Mouse (Mus musculus): ENCODE results near the gene Klkb1. TPM values are rescaled to one million over a fixed set of nuclear protein-coding genes. Genes with fewer than 3 reads are reported as not detected.
"Not testable (repeated sequence)": the region's sequence is repeated elsewhere in the genome, so short reads cannot be mapped to it uniquely, and the experiment has no call there.

Gene Klkb1
- not detected for total RNA-seq (2021)
- long read RNA-seq, result 0 reads

DNA sequence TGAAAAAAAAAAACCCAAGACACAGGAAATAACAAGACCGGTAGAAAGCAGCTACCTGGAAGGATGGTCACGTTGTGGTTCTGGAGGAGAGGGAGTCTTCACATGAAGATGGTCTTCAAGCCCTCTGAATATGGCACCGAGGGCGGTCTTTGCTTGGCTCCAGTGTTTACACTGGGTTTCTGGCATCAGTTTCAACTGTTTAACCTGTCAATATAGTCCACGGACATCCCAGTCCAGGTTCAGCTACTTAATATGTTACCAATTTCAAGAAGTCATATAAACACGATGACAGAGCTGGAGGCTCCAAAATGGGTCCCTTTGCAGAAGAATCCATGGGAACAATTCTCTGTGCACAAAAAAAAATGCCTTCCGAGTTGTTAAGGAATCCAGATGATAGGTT is at the start of gene Klkb1:
Gene Klkb1, minus strand, starts transcription at position 173 of the 400 bp plus-strand sequence.
- no peak for DNase-seq (ENCODE audit: low spot score in 2 of 2)

DNA sequence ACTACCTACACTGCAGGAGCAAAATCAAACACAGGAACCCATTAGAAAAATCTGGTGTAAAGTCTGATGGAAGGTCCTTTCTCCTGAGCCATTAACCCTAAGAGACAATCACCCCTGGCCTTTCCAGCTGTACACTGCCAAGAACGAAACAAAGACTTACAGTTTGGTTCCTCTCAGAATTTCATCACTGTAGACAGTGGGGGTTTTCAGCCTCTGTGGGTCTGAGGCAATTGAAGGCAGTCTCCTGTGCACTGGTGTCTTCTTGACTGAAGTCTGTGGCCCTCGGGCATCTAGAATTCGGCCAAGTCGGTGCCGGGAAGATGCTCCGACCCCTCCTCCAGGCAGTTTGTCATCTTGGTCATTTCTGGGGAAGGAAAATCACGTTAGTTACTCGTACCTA is 49.6 kb upstream of the Klkb1 start:
- DNase-seq (ENCODE audit: low spot score in 2 of 2), result no peak

DNA sequence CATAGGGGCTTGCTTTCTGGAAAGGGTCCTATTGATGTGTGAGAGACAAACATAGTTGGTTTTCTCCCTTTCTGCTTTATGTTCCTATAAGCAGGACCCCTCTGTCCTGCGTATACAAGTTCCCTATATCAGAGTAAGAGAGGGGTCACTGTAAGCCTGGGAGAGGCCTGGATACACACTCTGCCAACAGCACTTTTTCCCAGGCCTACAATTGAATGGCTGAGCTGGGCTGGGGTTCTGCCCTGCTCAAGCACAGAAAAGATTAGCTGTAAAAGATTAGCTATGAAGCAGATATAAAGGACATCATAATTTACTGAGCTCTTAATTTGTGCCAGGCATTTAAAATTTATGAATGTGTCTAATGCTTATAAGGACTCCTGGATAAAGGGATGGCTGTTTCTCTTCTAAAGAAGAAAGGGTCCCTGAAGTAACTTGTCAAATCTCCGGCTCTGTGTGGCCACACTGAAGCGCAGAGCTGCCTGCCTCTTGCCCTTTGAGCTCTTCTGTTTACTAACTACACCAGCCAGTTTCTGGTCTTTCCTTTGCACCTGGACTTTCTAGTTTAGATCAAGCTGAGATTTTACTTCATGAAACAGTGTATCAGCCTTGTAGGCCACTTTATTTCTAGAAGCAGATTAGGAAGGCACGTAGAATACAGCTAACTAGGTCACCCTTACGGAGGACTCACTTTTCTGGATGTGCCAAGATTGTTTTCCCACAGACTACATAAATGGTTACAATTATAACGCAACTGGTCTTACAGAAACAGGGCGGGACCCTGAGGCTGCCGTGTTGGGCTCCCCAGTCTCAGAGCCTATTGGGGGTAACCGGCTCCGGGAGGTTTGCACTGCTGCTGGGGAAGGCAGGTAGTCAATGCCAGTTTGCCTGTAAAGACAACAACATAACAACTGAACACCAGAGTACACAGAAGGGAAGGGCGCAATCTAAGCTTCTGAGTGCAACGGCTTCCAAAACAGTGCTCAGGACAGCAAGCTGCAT is 47.3 kb upstream of the Klkb1 start:
- no peak for DNase-seq (ENCODE audit: low spot score in 2 of 2)

DNA sequence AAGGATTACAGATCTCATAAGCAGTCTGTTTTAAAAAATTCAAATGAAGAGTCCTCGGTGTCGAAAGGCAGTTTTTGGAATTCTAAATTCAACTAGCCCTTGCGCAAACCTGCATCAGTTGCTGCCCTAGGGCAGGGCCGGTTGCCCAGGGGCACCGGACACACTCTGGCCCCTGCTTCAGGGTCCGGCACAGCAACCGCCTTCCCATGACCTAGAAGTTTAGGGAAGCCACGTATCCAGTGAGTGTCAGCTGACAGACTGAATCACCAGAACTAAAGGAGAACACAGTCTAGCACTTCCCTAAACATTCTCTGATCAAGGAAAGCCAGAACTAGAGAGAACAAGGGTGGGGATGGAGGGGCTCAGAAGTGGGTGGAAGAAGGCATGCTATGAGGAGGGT is 38.8 kb upstream of the Klkb1 start:
- DNase-seq (ENCODE audit: low spot score in 2 of 2), result peak in 1 of 2 experiments; percentile 6

DNA sequence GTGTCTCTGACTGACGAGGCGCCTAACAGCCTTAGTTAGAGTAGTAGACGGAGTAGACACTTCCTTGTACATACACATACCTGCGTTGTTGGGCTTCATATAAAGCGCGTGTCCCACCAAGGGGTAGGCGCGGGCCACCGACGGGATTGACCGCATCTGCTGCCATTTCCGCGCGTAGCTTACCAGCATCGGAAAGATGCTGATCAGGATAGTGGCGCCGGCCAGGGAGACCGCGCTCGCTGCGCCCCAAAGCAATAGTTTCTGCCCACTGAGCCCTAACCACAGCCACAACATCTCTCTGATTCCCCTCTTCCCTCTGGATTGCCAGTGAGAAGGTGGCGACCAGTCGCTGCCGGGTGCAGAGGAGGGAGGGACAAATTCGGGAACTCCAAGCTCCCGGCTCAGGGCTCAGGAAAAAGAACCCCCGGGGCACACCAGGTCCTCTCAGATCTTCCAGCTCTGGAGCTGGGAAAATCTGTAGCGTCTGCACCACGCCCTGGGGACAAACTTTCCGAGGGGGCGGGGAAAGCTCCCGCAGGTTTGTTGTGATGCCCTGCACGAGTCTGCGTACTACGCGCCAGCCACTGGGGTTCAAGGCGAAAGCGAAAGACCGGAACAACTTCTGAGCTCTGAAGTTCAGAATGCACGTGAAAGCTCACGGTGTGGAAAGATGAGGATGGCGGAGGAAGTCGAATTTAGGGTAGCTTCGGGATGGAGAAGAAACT is 38.2 kb upstream of the Klkb1 start, which contains the start of gene Cyp4v3:
Gene Cyp4v3, minus strand, starts transcription at position 532 of the 725 bp plus-strand sequence.
- DNase-seq (ENCODE audit: low spot score in 2 of 2), result peak; percentile 30 to 45

DNA sequence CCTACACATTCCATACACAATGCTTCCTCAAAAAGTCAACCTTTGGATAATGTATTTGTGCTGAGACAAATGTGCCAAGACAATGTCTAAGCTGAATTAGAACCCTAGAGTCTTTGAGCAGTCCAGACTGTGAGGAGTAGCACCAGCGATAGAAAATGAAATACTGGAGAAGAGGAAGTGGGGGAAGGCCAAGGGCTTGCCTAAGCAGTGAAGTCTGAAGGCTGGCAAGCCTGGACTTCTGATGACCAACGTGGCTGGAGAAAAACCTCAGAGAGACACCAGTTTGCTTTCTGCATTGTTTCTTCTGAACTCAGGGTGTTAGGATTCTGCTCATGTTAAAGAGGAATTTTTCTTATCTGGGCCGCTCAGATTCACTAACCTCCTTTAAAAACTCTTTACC is 36.2 kb upstream of the Klkb1 start:
- no peak for DNase-seq (ENCODE audit: low spot score in 2 of 2)

DNA sequence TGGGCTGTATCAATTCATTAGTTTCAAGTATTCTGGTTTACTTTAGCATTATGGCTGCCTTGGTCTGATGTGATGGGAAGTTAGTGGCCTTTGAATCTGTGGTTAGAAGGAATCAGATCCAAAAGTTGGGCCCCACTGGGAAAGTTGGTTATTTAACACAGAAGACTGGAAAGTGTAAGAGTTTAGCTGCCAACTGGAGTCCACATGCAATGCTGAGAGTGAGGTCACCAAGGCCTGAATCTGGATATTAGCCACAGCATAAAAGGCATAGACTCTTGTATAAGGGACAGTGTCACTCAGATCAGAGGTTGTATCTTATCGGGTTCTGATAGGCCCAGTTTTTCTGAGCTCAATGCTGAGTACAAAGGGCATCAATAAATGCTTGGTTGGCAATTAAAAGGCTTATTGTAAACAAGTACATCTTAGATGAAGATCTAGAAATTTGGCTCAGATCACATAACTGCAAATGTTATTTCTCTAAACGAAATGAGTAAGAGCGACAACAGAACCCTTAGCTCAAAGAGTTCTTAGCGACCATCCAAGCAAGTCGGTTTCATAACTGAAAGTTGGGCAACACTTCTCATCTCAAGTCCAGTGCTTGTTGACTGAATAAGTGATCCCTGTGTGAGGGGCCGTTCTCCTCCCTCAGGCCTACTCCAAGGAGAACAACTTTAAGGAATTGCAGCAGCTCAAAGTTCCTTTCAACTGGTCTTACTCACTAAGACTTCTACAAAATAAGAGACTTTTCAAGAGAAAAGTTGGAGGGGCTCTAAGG is 34.7 kb upstream of the Klkb1 start:
- no peak for DNase-seq (ENCODE audit: low spot score in 2 of 2)

DNA sequence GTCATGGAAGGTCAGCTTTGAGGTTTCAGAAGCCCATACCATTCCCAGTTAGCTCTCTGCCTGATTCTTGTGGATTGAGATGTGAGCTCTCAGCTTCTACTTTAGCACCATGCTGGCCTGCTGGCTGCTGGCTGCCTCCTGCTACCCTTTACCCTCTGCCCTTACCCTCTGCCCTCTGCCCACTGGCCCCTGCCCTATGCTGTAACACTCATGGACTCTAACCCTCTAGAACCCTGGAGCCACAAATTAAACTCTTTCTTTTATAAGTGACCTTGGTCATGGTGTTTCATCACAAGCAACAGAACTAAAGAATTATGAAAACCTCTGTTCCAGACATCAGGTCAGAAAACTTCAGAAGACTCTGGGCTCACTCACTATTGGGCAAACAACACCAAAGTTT is 32.4 kb upstream of the Klkb1 start:
- DNase-seq (ENCODE audit: low spot score in 2 of 2), result not testable (repeated sequence)

DNA sequence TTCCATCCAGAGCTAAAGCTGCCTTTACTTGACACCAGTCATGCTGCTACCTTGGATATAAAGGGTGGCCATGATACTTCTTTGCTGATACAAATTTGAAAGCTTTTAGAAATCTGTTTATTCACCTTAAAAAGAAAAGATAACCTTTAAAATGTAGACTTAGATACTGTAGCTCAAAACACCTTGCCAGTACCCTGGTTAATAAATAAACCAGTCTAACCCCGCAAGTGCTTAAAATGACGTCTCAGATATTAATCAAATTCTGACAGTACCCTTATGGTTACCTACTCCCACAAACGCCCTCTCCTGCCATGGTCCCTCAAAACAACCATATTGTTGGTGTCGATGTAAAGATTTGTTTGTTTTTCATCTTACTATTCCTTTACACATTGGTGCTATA is 29.5 kb upstream of the Klkb1 start:
- no peak for DNase-seq (ENCODE audit: low spot score in 2 of 2)

DNA sequence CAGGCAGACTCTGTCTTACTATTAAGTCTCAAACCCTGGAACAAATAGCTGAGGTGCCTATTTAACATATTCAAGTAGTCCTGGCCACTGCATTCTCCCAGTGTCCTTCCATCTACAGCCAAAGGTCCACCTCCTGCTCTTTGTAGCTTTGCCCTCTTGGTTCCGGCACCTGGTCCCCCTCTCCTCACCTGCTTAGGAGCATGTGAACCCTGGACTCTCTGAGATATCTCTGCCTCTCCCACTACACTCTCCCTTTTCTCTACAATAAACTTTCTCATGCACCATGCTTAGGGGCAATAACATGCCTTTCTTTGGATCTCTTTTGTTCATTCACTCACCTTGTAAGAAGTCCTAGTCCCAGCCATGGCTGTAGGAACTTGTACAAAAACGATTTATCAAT is 26.7 kb upstream of the Klkb1 start:
- no peak for DNase-seq (ENCODE audit: low spot score in 2 of 2)

DNA sequence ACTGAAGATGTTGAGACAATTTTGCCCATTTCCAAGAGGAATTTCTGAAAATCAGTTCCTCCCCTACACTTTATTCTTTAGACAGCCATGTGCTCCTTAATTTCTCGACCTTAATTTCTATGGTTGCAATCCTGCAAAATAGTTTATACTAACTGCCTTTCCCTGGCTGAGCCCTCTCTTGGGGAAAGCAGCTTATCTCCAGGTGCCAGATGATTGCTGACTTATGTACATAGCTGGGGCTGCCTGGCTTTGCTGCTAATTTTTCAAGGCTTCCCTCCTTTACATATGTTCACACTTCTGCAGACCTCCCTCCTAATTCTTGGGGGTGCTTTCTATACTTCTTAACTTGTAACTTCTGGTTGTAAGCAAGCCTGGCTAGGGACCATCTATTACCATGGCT is 26.3 kb upstream of the Klkb1 start:
- no peak for DNase-seq (ENCODE audit: low spot score in 2 of 2)

DNA sequence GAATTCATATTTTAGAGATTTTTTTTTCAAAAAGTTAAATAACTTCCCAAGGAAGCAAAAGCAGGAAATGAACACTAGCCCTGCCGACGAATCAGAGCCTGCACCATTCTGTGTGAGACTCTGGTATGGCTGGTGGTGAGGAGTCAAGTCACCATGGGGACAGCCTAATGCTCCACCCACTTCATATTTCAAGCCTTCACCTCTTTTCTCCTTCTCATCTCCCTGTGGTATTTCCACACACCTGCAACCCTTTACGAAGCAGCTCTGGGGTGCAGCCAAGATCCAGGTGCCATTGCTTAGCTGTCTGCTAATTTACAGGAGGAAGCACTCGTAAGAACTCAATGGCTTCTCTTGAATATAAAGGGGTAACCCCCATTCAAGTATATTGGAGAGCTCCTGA is 16.3 kb upstream of the Klkb1 start:
- DNase-seq (ENCODE audit: low spot score in 2 of 2), result no peak

DNA sequence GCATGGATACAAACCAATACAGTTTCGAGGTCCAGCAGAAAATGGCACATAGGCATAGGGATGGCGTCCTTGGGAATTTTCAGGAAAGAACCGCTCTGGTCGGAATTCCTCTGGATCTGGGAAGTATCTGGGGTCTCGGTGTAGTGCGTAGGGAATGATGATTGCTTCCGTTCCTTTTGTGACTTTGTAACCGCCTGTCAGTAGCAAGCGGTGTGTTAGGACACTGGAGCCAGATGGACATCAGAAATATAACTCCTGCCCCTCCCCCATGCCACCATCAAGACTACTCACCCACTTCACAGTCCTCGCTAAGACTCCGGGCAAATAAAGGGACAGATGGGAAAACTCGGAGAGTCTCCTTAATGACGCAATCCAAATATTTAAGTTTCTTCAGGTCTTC is 13.7 kb upstream of the Klkb1 start, which contains the start of gene Gm45753:
Gene Gm45753, minus strand, starts transcription at position 101 of the 400 bp plus-strand sequence.
- DNase-seq (ENCODE audit: low spot score in 2 of 2), result no peak

DNA sequence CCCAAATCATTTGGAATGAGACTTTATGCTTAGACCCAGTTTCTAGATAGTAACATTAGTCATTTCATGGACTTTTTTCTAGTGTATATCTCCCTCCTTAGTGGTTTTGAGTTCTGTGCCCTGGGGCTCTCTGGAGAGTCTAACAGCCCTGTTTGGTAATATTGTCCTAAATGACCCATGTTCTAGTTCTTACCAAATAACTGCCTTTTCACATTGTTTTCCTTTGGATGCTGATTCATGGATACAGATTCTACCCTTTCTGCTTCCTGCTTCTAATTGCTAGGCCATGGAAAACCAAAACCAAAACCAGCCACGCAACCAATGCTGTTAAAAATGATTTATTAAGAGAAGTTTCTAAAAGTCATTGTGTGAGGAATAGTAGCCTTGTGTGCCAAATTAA is 10.8 kb upstream of the Klkb1 start:
- DNase-seq (ENCODE audit: low spot score in 2 of 2), result no peak

DNA sequence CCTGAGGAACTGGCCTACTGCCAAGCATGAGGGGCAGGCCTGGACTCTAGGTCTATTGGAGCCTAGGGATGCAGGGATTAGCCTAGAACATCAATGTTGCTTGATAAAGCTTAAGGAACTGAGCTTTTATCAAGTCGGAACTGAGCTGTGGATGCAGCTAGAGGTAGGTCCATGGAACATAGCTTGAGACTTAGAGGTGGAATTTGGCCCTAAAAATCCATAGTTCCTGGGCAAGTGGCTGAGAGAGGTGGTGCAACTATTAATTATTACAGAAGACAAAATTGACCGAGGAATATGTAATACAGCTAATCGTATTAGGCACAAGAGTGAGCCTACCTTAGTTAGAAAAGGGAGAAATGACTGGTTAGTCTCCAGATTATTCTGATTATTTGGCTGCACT is 9.7 kb upstream of the Klkb1 start:
- no peak for DNase-seq (ENCODE audit: low spot score in 2 of 2)

DNA sequence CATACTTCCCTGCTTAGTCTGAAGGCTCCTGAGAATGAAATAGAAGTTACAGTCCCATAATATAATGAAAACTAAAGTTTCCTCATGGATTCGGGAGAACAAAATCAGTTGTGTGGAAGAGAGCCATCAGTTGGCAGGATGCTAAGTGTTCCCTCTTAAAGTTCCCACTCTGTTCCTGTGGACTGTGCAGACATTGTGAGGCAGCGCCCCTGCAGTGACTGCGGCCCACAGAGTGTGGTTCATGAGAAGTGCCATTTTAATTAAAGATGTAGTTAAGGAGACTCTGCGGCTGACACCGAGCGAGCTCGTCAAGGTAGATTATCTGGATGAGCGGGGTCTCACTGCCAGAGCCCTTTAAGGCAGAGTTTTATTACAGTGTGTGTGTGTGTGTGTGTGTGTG is 7.7 kb upstream of the Klkb1 start:
- peak in 1 of 2 experiments; percentile 52 for DNase-seq (ENCODE audit: low spot score in 2 of 2)

DNA sequence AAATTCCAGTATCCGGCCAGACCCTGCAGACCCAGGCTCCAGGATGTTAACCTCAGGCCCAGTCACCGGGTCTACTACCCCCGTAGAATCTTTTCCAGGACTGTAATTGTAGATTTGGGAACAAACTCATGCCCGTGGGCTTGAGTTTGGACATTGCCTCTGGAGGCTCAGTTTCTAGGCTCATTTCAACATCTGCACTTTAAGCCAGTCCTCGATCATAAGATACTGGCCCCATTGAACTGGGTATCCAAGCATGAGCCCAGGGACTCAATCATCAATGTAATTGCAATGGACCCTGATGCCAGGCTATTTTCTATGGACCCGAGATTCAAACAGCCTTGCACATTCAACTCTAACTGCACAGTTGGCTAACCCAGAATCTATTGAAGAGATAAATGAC is 617 bp upstream of the Klkb1 start:
- no peak for DNase-seq (ENCODE audit: low spot score in 2 of 2)

DNA sequence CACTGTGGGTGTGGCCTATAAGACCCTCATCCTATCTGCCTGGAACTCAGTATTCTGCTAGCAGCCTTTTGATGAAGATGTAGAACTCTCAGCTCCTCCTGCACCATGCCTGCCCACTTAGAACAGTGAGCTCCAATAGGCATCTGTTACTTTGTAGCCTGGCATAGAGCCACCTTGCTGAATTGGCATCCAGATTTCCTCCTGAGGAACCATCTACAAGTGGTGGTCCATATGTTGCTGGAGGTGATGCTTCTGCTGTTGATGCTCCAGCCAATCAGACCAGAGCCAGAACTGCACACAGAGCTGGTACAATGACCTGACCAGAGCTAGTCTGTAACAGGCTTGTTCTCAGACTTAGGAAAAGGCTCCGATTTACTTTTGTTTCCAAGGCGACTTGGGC is 2.9 kb downstream of the Klkb1 start:
- peak; percentile 66 to 84 for DNase-seq (ENCODE audit: low spot score in 2 of 2)

DNA sequence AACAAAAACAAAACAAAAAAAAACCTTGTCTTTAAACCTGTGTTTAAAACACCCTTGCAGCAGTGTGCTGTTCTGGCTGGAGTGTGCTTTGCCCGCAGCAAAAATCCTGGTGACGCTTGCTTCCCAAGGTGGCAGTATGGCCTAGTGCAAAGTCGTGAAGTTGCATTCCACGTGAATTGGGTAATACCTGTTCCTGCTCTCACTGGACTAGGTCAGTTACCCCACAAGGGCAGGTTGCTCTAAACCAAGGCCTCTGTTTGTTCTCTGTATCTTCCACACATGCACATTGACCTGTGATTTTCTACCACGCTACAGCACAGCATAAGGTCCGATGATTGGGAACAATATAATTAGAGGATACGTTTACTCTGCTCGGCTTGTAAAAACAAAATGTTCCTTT is 13.0 kb downstream of the Klkb1 start:
- no peak for DNase-seq (ENCODE audit: low spot score in 2 of 2)

DNA sequence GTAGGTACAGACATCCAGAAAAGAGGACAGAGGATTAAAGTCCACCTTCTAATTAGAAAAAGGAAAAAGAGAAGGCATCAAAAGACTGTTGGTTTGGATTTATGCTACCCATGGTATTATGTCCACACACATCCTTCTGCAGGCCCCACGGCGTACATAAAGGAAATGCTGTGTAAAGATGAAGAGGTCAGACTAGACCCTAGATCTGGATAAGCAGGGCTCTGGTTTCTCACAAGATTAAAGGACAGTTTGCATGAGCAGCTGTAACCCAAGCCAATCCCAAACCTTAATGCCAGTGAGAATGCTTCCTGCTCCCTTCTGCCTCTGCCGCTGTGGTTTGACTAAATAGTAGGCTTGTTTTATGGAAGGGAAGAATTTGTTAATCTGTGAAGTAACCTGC is 17.2 kb downstream of the Klkb1 start:
- DNase-seq (ENCODE audit: low spot score in 2 of 2), result no peak

DNA sequence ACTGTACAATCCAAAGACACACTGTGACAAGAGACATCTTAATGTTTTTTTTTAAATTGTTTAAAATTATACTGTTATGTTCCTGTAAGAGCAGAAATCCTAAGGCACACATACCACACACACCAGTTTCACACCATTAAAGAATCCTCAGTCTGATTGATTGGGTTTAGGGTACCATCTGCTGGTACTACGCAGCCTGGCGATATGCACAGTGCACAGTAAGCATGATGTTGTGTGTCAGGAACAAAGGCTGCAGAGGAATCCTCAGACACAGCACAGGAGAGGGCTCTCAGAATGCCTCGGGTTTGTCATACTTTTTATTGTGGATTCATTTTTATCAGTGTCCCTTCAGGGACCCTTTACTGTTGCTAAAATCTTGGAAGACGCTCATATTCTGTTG is 20.3 kb downstream of the Klkb1 start:
- no peak for DNase-seq (ENCODE audit: low spot score in 2 of 2)
